Mouse (Mus musculus) hindbrain, embryonic 11.5 days (tissue): Measurements from ENCODE around the gene Grcc10. TPM values are rescaled to one million over a fixed set of nuclear protein-coding genes. Genes with fewer than 3 reads are reported as not detected.

Experiments used
- ATAC-seq: fragments of 200-750 bp; cut with Nextera tagmentation; 2 replicates; pipeline ENCODE4 v1.8.0; 2017; ENCODE audit warnings: mild to moderate bottlenecking, moderate TSS enrichment, moderate library complexity; ENCODE audit not compliant: low FRiP score
- DNase-seq: peaks from one replicate; pipeline ENCODE4 v3.0.0-alpha.2; 2015; ENCODE audit warnings: low spot score
- H3K27ac ChIP-seq: fragments of 300-500 bp; sonication (generic); 2 replicates; pipeline ENCODE4 v1.5.1; 2014; ENCODE audit warnings: mild to moderate bottlenecking, low read depth, low read length
- H3K27me3 ChIP-seq: fragments of 300-500 bp; sonication (generic); 2 replicates; pipeline ENCODE4 v1.6.1; 2014; ENCODE audit warnings: mild to moderate bottlenecking, low read length, moderate library complexity, mixed read lengths; ENCODE audit not compliant: control insufficient read depth, insufficient read depth
- H3K36me3 ChIP-seq: fragments of 300-500 bp; sonication (generic); 2 replicates; pipeline ENCODE4 v1.6.1; 2014; ENCODE audit warnings: mild to moderate bottlenecking, low read length, moderate library complexity, mixed read lengths; ENCODE audit not compliant: control insufficient read depth, insufficient read depth
- H3K4me1 ChIP-seq: fragments of 300-500 bp; sonication (generic); replicated peaks from 2 replicates; pipeline ENCODE4 v1.6.1; 2014; ENCODE audit warnings: low read length, mixed read lengths; ENCODE audit not compliant: control insufficient read depth, insufficient read depth
- H3K4me2 ChIP-seq: fragments of 300-500 bp; sonication (generic); replicated peaks from 2 replicates; pipeline ENCODE4 v1.6.1; 2014; ENCODE audit warnings: mild to moderate bottlenecking, low read depth, low read length
- H3K4me3 ChIP-seq: fragments of 300-500 bp; sonication (generic); 2 replicates; pipeline ENCODE4 v1.5.1; 2014; ENCODE audit warnings: low read depth, low read length
- H3K9ac ChIP-seq: fragments of 300-500 bp; sonication (generic); 2 replicates; pipeline ENCODE4 v1.6.1; 2014; ENCODE audit warnings: low read depth, low read length
- H3K9me3 ChIP-seq: fragments of 300-500 bp; sonication (generic); 2 replicates; pipeline ENCODE4 v1.6.1; 2016; ENCODE audit warnings: low read length; ENCODE audit not compliant: control insufficient read depth
- WGBS: fragments of 180-500 bp; shearing (Covaris S2); extraction: QIAGEN DNeasy Blood & Tissue Kit; methylation state at CpG from one replicate; pipeline ENCODE4 v1.1.7; 2014; 5-methylcytosine and 5-hydroxymethylcytosine counted together
- polyA plus RNA-seq: library from polyadenylated mRNA; unstranded; fragments of >200 nt; fragmentation: Nextera tagmentation; extraction: Ambion mirVana; gene quantifications from 2 replicates; pipeline ENCODE4 v1.2.1, GENCODE M21; 2014

The Grcc10 gene
- polyA plus RNA-seq, 1 experiment from 2014 or later, result 590 TPM

GRCm38 (mm10) chr6:124701338-124701737 lies 39.8 kb downstream of the Grcc10 start:
- ATAC-seq (peak; percentile 28; the same call in 1 of the 2 replicates), DNase-seq (no peak)
- Histone ChIP-seq H3K27ac (no peak overlapping the region), H3K9ac (no peak overlapping the region), H3K4me2 (no peak overlapping the region), H3K9me3 (no peaks in the 10 kb centered on the region), H3K4me3 (no peak overlapping the region), H3K27me3 (no peaks in the 10 kb centered on the region), H3K4me1 (no peaks in the 10 kb centered on the region), H3K36me3 (peaks cover 18% of the 10 kb centered on the region)
- 78% methylated on average over 8 of the region's 8 CpGs for WGBS

GRCm38 (mm10) chr6:124699962-124700610 lies 41.1 kb downstream of the Grcc10 start:
- Histone ChIP-seq H3K9me3 (no peaks in the 10 kb centered on the region), H3K27me3 (no peaks in the 10 kb centered on the region), H3K9ac (no peak overlapping the region), H3K4me2 (no peak overlapping the region), H3K4me3 (no peak overlapping the region), H3K4me1 (no peaks in the 10 kb centered on the region), H3K36me3 (peaks cover 12% of the 10 kb centered on the region), H3K27ac (no peak overlapping the region)
- 85% methylated on average over 11 of the region's 11 CpGs for WGBS
- no peak for DNase-seq
- no peak for ATAC-seq

GRCm38 (mm10) chr6:124699366-124699765 lies 41.8 kb downstream of the Grcc10 start:
- Histone ChIP-seq H3K27ac (no peak overlapping the region), H3K4me3 (no peak overlapping the region), H3K9ac (no peak overlapping the region), H3K4me1 (no peaks in the 10 kb centered on the region), H3K4me2 (no peak overlapping the region), H3K27me3 (no peaks in the 10 kb centered on the region), H3K9me3 (no peaks in the 10 kb centered on the region), H3K36me3 (peaks cover 9% of the 10 kb centered on the region)
- ATAC-seq (no peak), DNase-seq (no peak)
- WGBS, result 84% methylated on average over 4 of the region's 4 CpGs

DNA sequence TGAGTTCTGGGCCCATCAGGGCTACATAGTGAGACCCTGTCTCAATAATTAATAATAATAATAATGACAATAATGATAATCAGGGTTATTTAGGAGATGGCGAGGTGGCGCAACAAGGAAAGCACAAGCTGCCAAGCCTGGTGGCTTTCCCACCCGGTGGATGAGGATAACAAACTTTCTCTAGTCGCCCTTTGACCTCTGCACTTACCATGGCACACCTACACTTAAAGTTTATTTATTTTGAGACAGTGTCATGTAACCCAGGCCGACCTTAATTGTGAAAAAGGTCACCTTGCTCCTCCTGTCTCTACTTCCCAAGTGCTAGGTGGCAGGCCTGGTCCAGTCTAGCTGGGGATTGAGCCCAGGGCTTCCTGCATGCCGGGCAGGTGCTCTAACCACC lies 42.4 kb downstream of the Grcc10 start:
- Histone ChIP-seq H3K27ac (no peak overlapping the region), H3K4me1 (no peaks in the 10 kb centered on the region), H3K9ac (no peak overlapping the region), H3K4me2 (no peak overlapping the region), H3K27me3 (no peaks in the 10 kb centered on the region), H3K4me3 (no peak overlapping the region), H3K9me3 (no peaks in the 10 kb centered on the region), H3K36me3 (peaks cover 6% of the 10 kb centered on the region)
- ATAC-seq (no peak), DNase-seq (no peak)
- WGBS, result 89% methylated on average over 6 of the region's 6 CpGs

GRCm38 (mm10) chr6:124696441-124697150 lies 44.6 kb downstream of the Grcc10 start:
- 91% methylated on average over 7 of the region's 7 CpGs for WGBS
- H3K27me3 ChIP-seq, result no peaks in the 10 kb centered on the region
- H3K4me2 ChIP-seq, result no peak overlapping the region
- no peaks in the 10 kb centered on the region for H3K4me1 ChIP-seq
- H3K9me3 ChIP-seq, result no peaks in the 10 kb centered on the region
- DNase-seq (no peak), ATAC-seq (no peak)
- H3K36me3 ChIP-seq, result no peaks in the 10 kb centered on the region
- H3K9ac ChIP-seq, result no peak overlapping the region
- H3K27ac ChIP-seq, result no peak overlapping the region
- no peak overlapping the region for H3K4me3 ChIP-seq

DNA sequence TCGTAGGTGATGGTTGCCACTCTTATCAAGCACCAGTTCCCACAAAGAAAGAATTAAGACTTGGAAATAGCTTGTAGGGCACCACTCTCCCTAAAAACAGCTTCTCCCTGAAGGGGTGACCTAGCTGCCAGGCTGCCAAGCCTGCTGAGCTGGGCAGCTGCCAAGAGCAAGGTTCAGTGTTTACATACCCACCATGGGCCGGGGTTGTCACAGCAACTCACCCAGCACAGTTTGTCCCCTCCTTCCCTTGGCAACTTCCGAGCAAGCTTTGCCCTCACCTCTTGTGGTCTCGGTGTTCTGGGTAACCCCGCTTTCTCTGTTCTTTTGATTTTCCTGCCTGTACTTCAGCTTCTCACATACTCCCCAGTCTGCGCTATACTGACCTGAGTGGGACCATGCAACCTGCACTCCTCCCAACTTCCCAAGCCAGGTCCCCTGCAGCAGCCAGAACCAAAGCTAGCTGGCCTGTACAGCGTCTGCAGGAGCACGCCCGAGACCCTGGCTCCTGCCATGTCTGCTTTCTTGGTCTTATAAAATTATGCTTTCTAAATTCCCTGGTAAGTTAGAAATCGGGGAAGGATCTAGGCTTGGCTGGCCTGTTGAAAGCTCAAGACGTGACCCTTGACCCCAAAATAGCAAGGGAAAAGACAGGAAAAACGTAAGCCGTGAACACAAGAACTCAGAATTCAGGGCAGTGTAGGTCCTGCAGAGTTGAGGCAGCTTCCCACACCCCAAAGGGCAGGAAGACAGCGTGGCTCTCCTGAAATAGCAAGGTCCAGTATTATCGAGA lies 46.8 kb downstream of the Grcc10 start:
- H3K36me3 ChIP-seq, result no peaks in the 10 kb centered on the region
- H3K27ac ChIP-seq, result no peak overlapping the region
- no peaks in the 10 kb centered on the region for H3K4me1 ChIP-seq
- no peak overlapping the region for H3K4me3 ChIP-seq
- H3K9me3 ChIP-seq, result no peaks in the 10 kb centered on the region
- no peaks in the 10 kb centered on the region for H3K27me3 ChIP-seq
- DNase-seq (no peak), ATAC-seq (no peak)
- no peak overlapping the region for H3K4me2 ChIP-seq
- H3K9ac ChIP-seq, result no peak overlapping the region
- WGBS, result 75% methylated on average over 15 of the region's 15 CpGs

GRCm38 (mm10) chr6:124693243-124693981 lies 47.8 kb downstream of the Grcc10 start:
- no peak for DNase-seq
- H3K4me3 ChIP-seq, result no peak overlapping the region
- no peak overlapping the region for H3K9ac ChIP-seq
- 68% methylated on average over 15 of the region's 15 CpGs for WGBS
- no peak overlapping the region for H3K27ac ChIP-seq
- no peaks in the 10 kb centered on the region for H3K27me3 ChIP-seq
- no peak overlapping the region for H3K4me2 ChIP-seq
- no peaks in the 10 kb centered on the region for H3K36me3 ChIP-seq
- no peaks in the 10 kb centered on the region for H3K9me3 ChIP-seq
- H3K4me1 ChIP-seq, result no peaks in the 10 kb centered on the region
- no peak for ATAC-seq

- Histone ChIP-seq H3K36me3 (no peaks in the 10 kb centered on the region), H3K9me3 (no peaks in the 10 kb centered on the region), H3K9ac (no peak overlapping the region), H3K4me2 (no peak overlapping the region), H3K27ac (no peak overlapping the region), H3K4me1 (no peaks in the 10 kb centered on the region), H3K4me3 (no peak overlapping the region), H3K27me3 (no peaks in the 10 kb centered on the region)
- ATAC-seq (no peak), DNase-seq (no peak)
- 91% methylated on average over 3 of the region's 3 CpGs for WGBS
Measured at GRCm38 (mm10) chr6:124690517-124690916, 50.7 kb downstream of the Grcc10 start.
